ENCODE assay signal across 18 mouse cellular contexts in the genomic region with DNA sequence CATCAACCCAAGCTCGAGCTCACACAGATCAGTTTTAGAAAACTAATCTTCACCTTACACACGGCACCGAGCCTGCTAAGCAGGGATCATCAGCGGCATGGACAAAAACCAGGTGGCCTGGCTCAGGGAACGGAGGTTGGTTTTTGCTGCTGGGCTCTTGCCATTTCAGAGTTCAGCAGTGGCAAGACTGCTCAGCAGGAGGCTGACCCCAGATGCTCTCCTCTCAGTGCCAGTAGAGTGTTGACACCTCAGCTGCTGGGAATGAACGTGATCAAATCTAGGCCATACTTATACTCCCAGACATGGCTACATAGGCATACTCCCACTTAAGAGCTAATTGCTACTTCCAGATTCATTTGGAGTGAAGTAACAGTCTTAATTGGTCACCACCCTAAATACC.
DNase-seq lines count a peak whose midpoint lies in the region; ATAC-seq and TF ChIP-seq lines count a peak whose summit lies in the region.
"Had no signal": no experiment of that assay in that cellular context is flagged by ENCODE, and none has a peak within 500 bp of the region (broad histone marks: within the 10 kb centered on the region; RNA-seq: fewer than 3 reads in every experiment).

No protein-coding gene starts in this region.

- no peaks in the 10 kb centered on the region for H3K36me3 ChIP-seq in heart, embryonic 14.5 days (ENCODE audit: control insufficient read depth, insufficient read depth, low read length)
- H3K36me3 ChIP-seq: forebrain, embryonic 15.5 days; liver, embryonic 15.5 days; midbrain, embryonic 15.5 days; neural tube, embryonic 12.5 days had no signal

- peaks cover 13 to 58% of the 10 kb centered on the region in 2 experiments for H3K4me1 ChIP-seq in heart, embryonic 14.5 days (ENCODE audit: control insufficient read depth in 2 of 2, insufficient read depth in 2 of 2, low read length in 2 of 2)

- H3K27ac ChIP-seq in gastrocnemius, adult 2 months: peak overlapping the region; percentile 84; the same call in 1 of the 2 replicates
- peak overlapping the region; percentile 30 to 64; a peak in 3 of 4 replicates for H3K27ac ChIP-seq in heart, embryonic 14.5 days (replicated peaks in 1 of 2; ENCODE audit: control insufficient read depth in 1 of 2, insufficient read depth in 1 of 2, low read depth in 2 of 2, low read length in 2 of 2)
- H3K27ac ChIP-seq: forebrain, embryonic 15.5 days; hindbrain, postnatal 0 days; layer of hippocampus, adult 2 months; liver, embryonic 15.5 days; macrophage; midbrain, embryonic 15.5 days; neural tube, embryonic 12.5 days had no signal

- H3K9ac ChIP-seq in heart, embryonic 14.5 days (ENCODE audit: low read length): no peak overlapping the region
- H3K9ac ChIP-seq: forebrain, embryonic 15.5 days; liver, embryonic 15.5 days; midbrain, embryonic 15.5 days; neural tube, embryonic 12.5 days had no signal

- DNase-seq in gastrocnemius, adult 2 months: peak; percentile 62
- DNase-seq in gastrocnemius, adult 18-20 months (ENCODE audit: low spot score): no peak
- DNase-seq in brain, adult 2 months (ENCODE audit: low read depth, low spot score): peak; percentile 85
- DNase-seq in cerebellum, postnatal 14 days: peak; percentile 64 to 65
- no peak for DNase-seq in thymus, postnatal 10 days (ENCODE audit: low spot score in 2 of 2)
- no peak for DNase-seq in adrenal gland, postnatal 10 days
- DNase-seq in right cerebral cortex, postnatal 25 days: no peak
- DNase-seq: adrenal gland, postnatal 25 days; retina, postnatal 1 day; thymus, adult 18-20 months had no signal

- intact Hi-C loops in gastrocnemius, adult 2 months (cut with DNase I): no loop called here

- no peak for TF ChIP-seq CTCF in gastrocnemius, adult 2 months (IDR thresholded peaks at IDR 0.05)

- ATAC-seq in heart, embryonic 14.5 days (ENCODE audit: insufficient number of reproducible peaks, insufficient read depth, low FRiP score, low read depth): peak; percentile 74
- ATAC-seq: forebrain, embryonic 15.5 days; hindbrain, postnatal 0 days; midbrain, embryonic 15.5 days had no signal

- WGBS in heart, embryonic 14.5 days: 30% methylated on average over 6 of the region's 6 CpGs

- peak overlapping the region; percentile 34 for H3K4me2 ChIP-seq in heart, embryonic 14.5 days (ENCODE audit: low read length)
- H3K4me2 ChIP-seq: forebrain, embryonic 15.5 days; liver, embryonic 15.5 days; midbrain, embryonic 15.5 days; neural tube, embryonic 12.5 days had no signal

- no peak overlapping the region for H3K4me3 ChIP-seq in gastrocnemius, adult 2 months
- H3K4me3 ChIP-seq in heart, embryonic 14.5 days (ENCODE audit: control insufficient read depth in 1 of 2, insufficient read depth in 1 of 2, low read depth in 1 of 2, low read length in 2 of 2): no peak overlapping the region
- H3K4me3 ChIP-seq: forebrain, embryonic 15.5 days; layer of hippocampus, adult 2 months; liver, embryonic 15.5 days; midbrain, embryonic 15.5 days; neural tube, embryonic 12.5 days had no signal

- no peaks in the 10 kb centered on the region for H3K27me3 ChIP-seq in heart, embryonic 14.5 days (ENCODE audit: control insufficient read depth, insufficient read depth, low read length)
- H3K27me3 ChIP-seq: forebrain, embryonic 15.5 days; liver, embryonic 15.5 days; midbrain, embryonic 15.5 days; neural tube, embryonic 12.5 days had no signal

- H3K9me3 ChIP-seq in heart, embryonic 14.5 days (ENCODE audit: control insufficient read depth, low read length): no peaks in the 10 kb centered on the region
- H3K9me3 ChIP-seq: forebrain, embryonic 15.5 days; liver, embryonic 15.5 days; midbrain, embryonic 15.5 days; neural tube, embryonic 12.5 days had no signal

Comparison
In these comparisons a context has a peak if more than half of its experiments do, and no peak if none do; other contexts are left out.
1. DNase-seq: peak in gastrocnemius, adult 2 months (single experiment), brain, adult 2 months (single experiment) and cerebellum, postnatal 14 days (2 of 2); none in gastrocnemius, adult 18-20 months (single experiment), thymus, postnatal 10 days (0 of 2), adrenal gland, postnatal 10 days (single experiment) and right cerebral cortex, postnatal 25 days (single experiment).